Mouse (Mus musculus) embryo, embryonic 9.5 days (tissue): ENCODE measurements around the gene Tmie.
A peak's percentile ranks its signal among the peaks of the same experiment; 100 is the strongest.

Experiments
- DNase-seq: peaks from one replicate; pipeline ENCODE4 v3.0.0-alpha.2; 2017; ENCODE audit errors: extremely low spot score

Tmie gene

DNA sequence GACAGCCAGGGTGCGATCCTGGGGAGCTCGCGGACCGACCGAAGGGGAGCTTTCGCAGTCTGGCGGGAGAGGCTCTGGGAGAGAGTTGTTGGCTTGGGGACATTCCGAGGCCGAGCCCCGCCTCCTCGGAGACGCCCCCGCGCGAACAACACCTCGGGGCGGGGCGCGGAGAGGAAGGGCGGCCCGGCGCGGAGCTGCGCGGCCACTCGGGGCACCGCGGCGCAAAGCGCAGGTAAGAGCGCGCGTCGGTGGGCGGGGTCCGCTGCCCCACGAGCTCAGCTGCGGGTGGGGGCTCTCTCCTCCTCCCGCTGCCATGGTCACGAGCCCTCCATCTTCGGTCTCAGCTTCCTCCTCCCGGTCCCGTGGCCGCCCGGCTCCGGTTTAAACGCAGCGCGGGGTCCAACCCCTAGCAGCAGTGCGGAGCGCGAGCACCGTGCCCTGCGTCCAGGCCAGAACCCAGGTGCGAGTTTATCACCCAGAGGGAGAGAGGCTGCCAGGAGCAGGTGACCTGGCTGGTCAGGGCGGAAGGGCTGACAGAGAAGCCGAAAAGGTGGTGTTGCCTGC lies at the start of gene Tmie:
Gene Tmie (minus strand): TSS at position 116 of the 564 bp plus-strand sequence.
- no peak for DNase-seq

DNA sequence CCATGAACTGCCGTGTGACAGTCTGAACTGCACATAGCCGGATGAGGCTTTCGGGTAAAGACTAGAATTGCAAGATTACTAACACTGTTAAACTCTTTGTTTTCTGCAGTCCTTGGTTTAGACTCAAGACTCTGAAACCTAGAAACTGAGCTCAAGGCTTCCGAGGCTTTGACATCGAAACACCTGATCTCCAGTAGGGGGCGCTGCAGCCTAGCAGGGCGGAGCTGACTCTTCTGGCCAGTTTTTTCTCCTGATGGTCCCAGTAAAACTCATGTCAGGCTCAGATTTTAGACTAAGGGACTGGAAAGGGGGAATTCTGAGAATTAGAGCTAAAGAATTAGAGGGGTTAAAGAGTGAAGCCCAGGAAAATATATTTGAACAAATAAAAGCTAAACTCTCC lies 42.8 kb upstream of the Tmie start:
- peak; percentile 66 for DNase-seq

DNA sequence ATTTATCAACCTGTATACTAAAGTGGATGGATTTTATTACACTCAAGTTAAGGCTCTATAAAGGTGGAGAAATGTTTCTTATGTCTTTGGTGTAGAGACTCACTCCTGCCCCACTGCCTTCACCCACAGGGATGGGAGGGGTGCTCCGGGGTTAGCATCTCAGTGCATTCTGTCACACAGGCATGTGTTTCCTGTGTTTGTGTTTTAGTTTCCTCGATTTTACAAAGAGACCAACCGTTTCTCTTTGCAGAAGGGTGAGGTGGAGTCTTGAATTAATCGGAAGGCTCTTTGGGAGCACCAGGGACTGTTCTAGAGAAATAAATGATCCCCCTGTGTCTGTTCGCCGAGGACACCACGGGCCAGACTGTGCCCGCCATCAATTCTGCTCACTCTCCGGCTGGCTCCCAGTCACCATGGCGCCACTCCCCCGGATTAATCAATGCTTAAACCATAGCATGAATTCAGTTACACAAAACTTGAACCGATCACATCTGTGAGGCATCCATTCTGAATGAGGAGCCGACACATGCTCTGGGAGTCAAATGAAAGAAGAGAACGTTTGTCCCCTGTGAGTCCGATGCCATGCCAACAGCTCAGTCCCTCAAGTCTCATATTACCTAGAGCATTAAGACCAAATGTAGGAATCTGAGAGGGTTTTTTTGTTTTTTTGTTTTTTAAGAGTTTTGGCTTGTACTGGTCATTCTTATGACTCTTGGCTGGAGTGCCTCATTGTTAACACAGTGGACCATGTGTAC lies 40.9 kb upstream of the Tmie start:
- no peak for DNase-seq

DNA sequence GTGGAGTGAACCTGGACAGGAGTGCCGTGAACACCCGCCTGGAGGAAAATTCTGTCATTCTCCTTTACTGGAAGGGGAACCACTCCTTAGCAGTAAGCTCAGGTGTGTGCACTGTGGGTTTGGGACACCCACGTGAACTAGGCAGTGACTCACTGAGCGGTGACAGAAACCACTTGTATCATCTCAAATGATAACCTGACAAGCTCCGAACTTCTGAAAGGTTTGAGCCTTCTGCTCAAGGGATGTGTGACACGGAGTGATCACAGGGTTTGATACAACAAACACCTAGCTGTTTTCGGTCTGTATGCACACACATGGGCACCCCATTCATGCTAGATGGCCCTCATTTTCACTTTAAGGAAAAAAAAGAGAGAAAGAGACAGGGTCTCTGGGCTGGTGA lies 36.9 kb upstream of the Tmie start, which contains the start of gene Fam240a:
Gene Fam240a (minus strand): TSS at position 76 of the 400 bp plus-strand sequence.
- DNase-seq = no peak

DNA sequence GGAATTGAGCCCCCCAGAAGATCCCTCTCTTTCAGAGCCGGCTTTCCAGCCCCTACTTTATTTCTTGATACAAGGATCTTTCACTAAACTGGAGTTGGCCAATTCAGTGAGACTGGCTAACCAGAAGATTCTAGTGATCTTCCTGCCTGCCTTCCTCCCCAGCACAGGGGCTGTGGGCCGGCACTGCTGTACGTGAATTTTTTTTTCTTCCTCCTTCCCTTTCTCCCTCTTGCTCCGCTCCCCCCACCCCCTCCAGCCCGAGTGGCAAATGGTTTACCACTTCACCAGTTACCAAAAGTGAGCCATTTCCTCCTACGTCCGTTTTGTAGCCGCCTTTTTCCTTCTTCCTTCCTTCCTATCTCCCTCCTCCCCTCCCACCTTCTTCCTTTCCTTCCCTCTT lies 35.6 kb upstream of the Tmie start:
- DNase-seq = no peak

DNA sequence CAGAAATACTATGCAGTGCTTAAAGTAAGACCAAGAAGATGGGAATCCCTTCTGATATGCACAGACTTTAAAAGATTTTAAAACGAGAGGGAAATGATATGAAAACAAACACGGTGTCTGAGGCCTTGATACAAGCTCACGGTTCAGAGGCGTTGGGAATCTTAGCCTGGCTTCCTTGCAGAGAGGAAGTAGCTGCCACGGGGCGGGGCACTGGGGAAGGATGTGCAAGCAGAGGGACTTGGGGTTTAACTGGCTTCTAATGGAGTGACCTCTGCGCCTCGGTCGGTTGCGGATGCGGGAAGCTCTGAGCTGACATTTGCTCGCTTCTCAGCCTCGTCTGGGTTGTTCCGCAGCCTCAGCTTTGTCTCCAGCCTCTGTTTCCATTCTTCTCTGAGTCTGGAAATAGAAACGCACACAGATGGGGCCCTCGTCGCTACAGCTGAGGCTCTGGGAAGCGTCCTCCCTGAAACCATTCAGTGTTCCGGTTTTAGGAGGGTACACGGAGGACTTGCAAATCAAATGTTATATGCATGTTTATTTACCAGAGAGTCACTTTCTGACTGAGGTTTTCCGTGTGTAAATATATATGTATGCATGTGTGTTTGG lies 34.8 kb upstream of the Tmie start:
- no peak for DNase-seq

DNA sequence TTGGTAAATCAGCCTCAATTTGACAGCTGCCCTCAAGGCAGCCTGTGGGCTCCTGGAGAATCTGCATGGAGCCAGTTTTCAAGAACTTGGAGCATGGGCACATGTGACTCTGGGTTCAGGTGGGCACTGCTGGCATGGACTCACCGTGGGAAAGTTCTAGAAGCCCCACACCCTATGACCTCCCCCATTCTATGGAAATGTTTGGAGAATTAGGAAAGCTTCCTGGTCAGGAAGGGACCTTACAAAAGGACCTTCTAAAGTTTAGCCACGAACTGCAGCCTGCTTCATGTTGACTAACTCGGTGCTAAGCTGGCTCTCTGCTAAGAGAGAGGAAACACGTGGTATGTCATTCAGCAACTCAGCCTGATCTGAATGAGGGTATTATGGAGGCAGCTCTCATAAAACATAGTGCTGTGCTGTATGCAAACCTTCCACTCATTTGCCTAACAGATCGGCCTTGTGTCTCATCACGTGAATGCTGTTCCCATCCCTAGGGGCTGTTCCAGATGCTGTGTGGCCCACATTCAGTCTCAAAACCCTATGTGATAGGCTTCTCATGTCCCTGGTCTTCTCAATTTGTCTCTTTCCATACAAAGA lies 29.6 kb upstream of the Tmie start:
- DNase-seq = no peak

DNA sequence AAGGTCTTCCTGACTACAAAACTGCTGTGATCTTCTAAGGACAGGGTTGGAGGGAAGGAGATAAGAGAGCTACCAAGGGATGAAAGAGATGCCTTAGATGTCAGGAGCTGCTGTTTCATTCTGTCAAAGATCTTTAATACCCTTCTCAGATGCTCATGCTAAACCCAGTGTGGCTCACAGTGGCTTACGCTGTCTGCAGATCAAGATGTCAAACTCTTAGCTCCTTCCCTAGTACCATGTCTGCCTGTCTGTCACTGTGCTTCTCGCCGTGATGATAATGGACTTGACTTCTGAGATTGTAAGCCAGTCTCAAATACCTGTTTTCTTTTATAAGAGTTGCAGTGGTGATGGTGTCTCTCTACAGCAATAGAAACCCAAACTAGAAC lies 28.7 kb upstream of the Tmie start:
- no peak for DNase-seq

DNA sequence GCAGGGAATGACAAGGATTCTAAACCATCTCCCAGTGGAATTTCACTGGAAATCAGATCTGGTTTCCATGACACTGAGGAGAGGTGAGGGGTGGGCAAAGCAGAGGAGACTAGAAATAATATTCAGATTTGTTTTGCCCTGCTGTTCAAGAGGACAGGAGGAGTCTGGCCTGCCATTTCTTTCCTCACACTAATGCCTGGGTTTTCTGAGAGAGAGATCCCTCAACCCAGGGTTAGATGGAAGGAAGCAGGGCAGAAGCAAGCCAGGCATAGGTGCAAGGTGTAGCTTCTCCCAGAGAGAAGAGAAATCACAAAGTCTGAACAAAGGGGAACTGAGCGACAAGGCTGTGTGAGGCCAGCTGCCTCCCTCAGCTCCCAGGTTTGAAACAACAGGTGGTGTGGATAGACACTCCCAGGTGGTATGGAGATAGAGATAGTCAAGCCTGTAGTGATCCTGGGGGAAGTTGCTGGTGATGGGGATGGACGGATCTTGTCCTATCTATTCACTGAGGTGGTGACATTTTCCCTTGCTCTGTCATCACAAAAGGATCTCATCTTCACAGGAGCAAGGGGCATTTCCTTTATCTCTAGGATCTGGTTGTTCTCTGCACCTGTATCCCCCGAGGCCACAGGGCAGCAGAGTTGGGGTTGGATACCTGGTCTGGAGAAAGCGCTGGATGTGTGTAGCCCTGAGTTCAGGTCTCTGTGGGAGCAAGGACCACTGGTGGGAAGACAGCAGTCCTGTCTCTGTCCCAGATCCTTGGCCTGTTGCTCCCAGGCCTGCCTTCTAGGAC lies 28.1 kb upstream of the Tmie start:
- no peak for DNase-seq

DNA sequence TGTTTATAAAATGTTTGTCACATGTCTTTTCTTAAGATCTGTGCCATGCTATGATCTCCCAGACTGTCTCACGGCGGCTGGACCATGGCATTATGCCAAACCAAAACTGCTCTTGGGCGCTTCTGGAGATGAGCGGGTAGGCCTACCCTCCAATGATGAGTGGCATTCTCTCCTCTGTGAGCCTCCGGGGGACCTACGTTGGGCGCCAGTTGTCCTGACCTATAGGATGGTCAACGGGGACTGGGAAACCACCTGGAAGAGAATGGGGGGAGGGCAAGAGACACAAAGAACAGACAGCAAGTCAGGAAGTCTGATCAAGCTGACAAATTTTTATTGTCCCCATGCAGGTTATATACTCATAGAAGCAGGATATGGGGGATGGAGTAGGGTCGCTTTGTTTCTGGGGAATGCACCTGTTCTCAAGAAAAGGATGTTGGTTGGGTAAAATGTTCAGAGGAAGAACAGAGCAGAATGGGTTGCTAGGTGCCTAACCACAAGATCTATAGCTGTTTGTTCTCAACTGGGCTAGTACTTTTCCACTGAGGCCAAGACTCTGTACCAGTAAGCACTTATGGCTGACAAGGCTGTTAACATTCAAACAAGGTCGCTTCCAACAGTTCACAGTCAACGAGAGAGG lies 27.4 kb upstream of the Tmie start:
- no peak for DNase-seq

DNA sequence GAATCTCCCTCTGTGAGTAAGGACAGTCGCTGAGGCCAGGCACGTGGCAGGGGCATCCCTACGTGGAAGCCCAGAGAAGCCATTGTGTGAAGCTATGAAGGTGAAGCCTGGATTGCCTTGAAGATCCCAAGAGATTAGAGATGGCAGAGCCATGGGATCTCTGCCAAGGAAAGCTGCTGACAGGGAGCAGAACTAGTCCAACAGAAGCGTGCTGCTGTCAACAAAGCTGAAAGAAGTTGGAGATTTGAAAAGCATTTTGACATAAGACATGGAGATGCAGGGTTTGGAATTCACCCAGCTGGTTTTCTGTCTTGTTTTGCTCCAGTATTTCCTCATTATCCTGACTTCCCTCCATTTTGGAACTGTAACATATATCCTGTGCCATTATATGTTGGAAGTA lies 22.4 kb upstream of the Tmie start:
- no peak for DNase-seq

DNA sequence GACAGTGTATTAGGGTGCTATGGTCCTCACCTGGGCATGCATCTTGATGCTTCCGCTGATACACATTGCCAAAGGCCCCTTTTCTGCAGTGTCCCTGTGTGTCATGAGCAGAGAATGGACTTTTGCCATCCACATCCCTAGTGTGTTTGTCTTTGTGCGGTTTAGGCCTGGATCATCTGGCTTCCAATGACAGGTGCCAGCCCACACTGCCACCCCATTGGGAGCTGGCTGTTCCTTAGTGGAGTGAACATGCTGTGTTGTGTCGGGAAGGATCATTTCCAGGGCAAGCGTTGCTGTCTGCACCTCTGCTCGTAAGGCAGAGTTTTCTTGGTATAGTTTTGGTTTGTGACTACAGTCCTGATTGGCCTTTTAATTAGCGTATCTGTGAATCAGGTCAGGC lies 21.3 kb upstream of the Tmie start:
- DNase-seq = no peak

DNA sequence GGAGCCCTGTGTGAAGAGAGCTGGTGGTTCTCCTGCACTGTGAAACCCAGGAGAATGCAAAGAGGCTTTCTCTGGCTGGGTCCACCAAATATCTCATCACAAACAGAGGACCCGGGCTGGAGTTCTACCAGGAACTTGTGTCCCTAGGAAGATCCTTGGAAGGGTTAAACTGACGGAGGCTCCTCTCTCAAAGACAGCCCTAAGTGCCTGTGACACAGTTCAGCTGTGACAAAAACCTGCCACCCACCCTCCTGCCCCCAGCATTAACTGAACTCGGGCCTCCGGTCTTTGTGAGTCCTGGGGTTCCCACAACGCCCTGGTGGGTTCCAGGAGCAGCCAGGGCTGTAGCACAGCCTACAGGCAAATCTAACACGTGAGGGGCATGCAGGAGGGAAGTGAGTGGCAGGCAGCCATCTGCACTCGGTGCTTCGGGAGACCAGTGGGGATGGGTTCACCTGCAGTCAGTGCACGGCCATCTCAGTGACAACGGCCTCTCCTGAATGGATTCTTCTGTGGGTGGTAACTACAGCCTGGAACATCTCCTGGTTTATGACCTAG lies 19.6 kb upstream of the Tmie start:
- no peak for DNase-seq

DNA sequence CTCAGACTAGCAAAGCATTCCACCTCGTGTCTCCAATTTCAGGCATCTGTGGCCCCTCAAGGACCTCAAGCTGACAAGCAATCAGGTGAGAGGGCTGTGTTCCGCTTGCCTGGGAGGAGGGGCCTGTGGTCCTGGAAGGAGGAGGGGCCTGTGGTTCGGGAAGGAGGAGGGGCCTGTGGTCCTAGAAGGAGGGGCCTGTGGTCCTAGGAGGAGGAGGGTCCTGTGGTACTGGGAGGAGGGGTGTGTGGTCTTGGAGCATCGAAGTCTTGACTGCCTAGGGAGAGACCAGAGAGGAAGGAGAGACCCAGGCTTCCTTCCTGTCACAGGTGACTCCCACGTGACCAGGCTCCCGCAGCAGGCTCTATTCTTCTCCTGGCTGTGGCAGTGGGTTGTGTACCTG lies 16.7 kb upstream of the Tmie start:
- DNase-seq = peak; percentile 72

DNA sequence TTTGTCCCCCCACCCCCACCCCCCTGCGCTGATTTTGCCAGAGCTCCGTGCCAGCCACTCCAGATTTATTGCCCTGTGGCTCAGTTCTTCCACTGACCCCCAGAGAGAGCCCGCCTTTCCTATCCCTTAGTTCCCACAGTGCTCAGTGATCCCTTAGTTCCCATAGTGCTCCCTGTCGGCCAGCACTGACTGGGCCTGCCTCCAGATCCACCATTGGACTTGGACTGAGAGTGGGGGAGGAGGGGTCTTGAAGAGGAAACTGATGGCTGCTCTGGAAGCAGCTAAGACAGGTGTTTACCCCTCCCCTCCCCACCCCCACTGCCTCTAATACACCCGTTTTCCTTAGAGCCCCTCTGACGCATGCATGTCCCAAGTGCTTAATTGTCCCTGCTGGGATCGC lies 16.1 kb upstream of the Tmie start:
- no peak for DNase-seq

DNA sequence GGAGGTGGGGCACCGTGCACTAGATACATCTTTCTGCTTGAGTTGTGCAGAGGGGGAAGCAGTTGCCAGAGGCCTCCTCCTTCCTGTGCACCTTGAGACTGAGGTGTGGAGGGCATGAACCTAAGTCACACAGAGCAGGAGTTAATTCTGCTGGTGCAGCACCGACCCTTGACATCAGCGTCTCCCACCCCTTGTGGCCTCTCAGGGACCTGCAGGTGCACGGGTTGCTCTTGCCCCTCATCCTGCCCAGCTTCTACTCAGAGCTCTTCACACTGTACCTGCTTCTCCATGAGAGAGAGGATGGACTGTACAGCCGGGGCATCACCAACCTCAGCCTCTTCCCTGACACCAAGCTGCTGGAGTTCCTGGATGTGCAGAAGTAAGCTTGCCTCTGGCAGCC lies 15.6 kb upstream of the Tmie start:
- no peak for DNase-seq

DNA sequence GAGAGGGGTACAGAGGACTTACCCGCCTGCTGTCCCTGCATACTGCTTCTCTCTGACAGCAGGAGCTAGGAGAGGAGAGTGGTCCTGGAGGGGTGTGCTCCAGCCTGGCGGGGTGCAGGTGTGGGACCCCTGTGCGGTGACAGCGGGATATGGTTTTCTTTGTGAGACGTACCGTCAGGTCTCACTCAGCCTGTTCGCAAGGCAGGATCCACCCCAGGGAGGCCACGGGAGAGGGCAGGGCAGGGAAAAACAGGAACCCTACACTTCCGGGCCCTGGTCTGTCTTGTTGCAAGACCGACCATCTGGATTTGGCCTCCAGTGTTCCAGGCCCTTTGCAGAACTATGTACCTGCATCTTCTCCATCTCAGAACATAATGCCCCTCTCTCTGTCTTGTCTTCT lies 13.5 kb upstream of the Tmie start:
- no peak for DNase-seq

DNA sequence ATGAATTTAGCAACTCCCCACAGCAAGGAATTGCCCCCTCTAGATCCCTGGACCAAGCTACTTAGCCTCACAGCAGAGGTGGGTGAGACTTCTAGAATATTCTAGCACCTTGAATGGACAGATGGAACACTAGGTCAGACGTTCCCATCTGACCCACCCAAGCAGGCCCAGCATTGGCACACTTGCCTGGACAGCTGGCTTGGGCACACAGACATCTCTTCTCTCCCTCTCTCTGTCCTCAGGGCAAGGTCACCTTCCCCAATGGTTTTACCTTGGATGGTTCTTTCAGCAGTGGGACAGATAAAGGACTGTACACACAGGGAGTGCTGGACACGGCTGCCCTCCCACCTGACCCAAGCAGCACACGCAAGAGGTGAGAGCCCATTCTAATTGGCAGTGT lies 12.6 kb upstream of the Tmie start:
- no peak for DNase-seq

DNA sequence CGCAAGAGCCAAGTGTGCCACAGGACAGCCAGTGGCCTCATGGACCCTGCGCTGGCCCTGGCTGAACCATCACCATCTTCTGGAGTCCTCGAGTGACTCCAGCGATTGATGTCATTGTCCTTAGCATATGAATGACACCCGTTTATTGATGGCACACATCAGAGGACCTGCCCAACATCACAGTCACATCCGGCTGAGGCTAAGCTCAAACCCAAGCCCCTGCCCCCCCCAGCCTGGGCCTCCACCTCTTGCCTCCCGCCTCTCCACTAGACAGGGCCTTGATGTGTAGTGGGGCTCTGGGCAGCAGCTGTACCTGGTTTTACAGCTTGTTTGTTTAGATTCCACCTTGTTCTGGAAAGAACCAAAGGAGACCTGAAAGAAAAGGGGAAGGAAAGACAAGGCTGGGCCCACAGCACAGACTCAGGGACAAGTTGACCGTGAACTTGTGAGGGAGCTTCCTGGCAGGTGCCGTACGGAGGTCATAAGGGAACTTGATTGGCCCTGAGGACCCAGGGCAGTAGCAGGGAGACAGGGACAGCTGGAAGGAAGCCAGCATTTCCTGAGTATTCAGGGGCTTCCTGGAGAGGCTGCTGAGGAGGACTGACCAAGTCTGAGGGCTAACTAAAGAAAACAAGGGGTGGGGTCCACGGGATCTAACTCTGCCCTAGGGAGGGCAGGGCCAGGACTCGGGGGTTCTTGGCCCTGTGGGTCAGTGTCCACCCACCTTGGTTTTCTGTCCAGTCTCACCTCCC lies 11.3 kb upstream of the Tmie start:
- no peak for DNase-seq

DNA sequence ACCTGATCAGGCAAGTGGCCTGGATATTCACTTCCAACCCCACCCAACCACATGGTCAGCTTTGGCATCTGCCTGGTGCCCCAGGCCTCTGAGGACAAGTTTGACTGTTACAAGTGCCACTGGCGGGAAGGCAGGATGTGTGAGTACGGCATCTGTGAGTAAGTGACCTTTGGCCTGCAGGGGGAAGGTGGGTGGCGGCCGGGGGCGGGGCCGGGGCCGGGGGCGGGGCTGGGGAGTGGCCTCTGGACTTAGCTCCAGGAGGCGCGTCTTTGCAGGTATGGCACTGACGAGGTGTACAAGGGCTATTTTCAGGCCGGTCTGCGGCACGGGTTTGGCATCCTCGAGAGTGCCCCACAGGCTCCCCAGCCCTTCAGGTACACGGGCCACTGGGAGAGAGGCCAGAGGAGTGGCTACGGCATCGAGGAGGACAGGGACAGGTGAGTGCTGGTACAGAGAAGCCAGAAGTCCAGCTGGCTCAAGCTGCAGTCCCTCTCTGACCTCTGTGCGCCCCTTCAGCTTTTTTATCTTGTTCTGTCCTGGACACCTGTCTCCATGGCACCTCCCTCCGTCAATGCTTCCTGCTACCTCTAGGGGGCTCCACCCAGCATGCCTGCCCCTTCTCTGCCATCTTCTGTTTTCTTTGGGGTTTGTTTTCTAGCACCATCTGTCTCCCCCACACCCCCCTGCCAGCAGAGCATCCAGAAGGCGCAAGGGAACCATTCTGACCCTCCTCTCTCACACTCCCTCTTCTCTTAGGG lies 10.3 kb upstream of the Tmie start:
- peak; percentile 65 for DNase-seq
